Mouse (Mus musculus): ENCODE results near the gene Lrrc72.

Lrrc72 gene

DNA sequence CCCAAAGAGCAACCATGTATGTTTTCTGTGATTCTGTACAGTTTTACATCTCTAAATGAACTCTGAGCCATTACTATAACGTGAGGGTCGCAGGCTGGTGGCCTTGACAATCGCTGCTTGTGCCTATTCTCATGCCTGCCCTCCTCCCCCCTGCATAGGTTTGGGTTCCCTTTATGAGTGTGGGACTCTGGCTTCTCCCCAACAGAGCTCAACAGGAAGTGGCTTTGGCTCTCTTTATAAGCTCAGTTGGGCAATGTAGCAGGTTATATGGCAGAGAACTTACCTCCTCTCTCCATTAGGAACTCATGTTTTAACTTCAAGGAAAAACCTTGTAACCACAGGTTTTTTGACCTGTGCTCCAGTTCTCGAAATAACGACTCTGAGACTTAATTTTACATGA lies 62.9 kb downstream of the Lrrc72 start:
- no peak for DNase-seq (ENCODE audit: low read depth, low spot score)

DNA sequence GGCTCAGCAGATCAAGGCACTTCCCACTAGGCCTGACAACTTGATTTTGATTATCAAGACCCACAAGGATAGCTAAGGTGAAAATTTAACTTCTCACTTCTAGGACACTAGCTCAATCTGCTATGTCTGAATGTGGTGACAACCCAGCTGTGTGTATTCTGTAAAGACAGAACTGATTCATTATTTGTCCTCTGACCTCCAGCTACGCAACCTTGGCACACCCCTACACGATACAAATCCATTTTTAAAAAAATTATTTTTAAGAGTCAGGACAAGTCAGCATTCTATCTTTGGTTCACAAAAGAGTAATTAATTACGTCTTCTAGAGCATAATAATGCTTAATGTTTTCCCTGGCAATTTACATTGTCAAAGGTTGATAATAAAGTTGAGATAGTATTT lies 63.6 kb downstream of the Lrrc72 start:
- no peak for DNase-seq (ENCODE audit: low read depth, low spot score)

DNA sequence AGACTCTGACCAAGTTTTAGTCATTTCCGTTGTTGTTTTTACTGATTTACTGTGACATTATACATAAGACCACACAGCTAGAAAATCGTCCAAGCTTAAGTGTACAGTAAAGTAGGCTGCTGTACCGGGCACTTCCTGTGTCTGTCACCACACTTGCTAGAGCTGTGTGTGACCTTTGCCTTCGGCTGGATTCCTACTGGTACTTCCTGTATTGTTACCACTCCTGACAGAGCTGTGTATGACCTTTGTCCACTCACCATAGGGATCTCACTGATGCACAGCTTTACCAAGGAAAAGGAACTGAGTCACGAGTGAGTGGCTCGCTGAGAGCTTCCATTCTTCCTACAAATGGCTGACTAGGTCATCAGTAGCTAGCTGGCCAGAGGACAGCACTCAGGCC lies 66.1 kb downstream of the Lrrc72 start:
- no peak for DNase-seq (ENCODE audit: low read depth, low spot score)

DNA sequence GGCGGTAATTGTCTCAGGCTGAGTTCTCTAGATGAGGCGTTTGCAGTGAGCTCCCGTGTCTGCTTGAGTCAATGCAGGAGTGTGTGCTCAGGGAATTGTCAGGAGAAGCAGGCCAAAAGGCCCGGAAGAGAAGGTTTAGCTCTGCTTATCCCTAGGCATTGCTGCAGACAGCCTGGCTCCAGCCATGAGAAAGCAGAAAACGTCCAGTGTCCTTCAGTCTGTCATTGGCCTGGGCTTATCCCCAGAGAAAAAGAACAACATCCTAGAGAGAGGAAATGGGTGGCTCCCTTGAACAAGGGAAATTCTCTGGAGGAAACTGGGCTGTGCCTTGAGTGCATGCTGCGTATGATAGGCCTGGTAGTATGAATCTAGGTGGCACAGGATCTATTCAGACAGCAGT lies 70.6 kb downstream of the Lrrc72 start:
- no peak for DNase-seq (ENCODE audit: low read depth, low spot score)

DNA sequence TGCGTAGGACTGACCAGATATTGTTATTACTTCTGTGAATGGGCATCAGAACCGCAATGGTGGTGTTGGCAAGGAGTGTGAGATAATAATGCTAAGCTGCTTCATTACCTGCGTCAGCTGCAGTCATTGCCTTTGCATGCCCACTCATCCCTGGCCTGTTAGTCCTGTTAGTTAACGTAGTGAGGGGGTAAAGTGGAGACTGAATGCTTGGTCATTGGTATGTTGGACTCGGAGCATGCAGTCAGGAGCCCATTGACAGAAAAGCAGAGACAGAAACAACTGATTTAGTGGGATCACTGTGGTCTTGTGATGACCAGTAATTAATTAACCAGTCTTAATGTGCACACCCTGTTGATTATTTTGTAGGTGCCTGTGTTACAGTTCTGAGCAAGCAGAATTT lies 76.0 kb downstream of the Lrrc72 start:
- DNase-seq (ENCODE audit: low read depth, low spot score) = no peak

DNA sequence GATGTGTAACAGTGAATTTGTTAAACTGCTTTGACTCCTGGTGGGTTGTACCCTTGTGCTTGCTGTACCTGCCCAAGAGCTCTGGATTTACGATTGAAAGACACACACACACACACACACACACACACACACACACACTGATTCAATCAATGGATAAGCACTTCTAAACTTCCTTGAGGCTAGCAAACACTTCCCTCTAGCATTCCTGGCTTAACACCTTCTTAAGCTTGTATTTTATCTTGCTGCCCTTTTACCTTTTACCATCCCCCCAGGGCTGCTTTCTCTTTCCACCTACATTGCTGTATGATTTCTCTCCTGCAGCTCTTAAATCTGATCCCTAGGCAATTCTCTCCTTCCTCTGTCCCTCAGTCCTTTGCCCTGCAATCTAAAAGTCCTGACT lies 87.9 kb downstream of the Lrrc72 start:
- no peak for DNase-seq (ENCODE audit: low read depth, low spot score)

DNA sequence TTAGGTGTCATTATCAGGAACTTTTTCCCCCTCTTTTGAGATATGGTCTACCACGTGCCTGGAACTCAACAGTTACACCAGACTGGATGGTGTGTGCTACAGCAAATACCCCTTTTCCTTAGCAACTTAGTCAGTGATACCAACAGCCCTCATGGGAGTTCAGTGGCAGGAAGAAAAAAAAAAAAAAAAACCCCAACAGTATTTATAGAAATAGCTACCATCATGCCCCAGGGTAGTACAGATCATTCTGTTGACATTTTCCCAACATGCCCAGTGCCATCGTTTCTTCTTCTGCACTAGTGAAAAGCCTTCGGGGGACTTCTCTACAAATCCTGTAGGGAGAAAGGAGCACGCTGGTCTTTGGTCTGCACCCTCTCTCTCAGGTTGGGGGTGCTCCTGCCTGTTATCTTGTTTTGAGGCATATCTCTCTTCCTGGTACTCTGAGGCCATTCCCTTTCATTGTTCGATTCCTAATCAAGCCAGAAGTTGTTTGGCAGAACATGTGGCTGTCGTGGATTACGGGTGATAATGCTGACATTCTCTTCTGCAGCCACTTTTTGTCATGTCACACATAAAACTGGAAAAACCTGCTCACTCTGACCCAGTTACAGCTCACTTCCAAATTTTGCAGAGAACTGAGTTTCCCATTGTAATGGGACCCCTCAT lies 88.9 kb downstream of the Lrrc72 start:
- DNase-seq (ENCODE audit: low read depth, low spot score) = no peak

Data from retina, adult 2 months (tissue).